Mouse (Mus musculus): Measurements from ENCODE around the gene Lgalsl.

Gene Lgalsl

DNA sequence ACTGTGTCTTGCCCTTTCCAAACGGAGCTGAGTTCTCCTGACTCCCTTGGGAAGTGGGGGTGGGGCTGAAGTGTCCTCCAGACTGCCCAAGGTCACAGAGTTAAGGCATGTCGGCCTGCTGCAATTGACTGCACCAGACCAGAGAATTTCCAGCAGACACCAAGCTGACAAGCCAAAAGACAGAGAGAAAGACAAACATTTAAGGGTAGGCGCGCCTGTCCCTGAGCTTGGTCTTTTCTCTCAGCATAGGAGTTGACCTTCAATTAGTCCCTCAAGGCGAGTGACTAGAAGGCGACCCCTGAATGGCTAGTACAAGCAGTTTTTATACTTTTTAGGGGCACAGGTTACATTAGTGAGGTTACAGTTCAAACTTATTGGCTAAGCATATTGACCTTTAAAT, 46.1 kb downstream of the Lgalsl start:
- DNase-seq (ENCODE audit: low read depth, low spot score) = no peak

DNA sequence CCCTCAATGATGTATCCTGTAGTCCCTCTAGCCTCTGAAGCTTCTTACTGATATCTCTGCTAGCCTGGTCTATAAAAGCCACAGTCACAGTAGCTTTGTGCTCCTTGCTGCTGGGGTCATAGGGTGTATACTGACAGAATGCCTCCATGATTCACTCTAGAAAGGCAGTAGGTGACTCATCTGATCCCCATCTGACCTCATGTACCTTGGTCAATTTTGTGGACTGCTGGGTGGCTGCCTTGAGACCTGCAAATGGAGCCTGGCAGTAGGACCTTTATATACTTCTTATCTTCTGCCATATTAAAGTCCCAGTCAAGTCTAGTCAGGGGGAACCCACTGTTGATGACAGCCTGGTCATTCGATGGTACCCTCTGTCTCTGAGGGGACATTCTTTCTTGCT, 47.4 kb downstream of the Lgalsl start:
- DNase-seq (ENCODE audit: low read depth, low spot score) = no peak

DNA sequence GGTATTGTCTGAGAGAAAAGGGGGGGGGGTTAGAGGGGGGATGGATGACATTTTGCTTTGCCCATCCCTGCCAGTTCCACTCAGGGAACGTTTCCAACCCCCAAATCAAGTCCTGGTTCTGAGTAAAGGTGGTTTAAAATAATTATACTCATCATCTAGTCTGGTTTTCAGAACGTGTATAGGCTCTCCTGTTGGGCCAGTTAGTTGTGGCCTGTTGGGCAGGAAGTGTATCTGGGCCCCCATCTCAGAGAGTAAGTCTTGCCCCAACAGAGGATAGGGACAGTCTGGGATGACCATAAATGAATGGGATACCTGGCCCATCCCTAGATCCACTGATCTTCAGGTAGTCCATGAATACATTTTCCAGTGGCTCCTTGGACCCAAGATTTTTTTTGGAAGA, 48.2 kb downstream of the Lgalsl start:
- no peak for DNase-seq (ENCODE audit: low read depth, low spot score)

DNA sequence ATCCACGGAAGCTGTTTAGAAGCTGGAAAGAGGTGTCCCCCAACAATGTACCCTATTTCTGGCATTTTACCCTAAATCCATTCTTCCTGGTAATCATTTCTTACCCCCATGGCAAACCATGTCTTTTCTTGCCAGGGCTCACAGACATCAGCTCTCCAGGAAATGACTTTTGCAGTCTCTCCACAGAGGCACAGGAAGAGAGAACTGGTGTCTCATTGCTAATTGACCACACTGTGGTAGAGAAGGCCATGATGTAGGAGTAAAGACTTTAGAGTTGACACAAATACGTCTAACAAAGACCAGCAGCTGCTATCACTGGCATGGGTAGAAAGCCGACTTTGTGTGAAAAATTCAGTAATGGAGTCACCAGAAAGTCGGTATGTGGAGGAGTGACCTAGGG, 50.5 kb downstream of the Lgalsl start:
- no peak for DNase-seq (ENCODE audit: low read depth, low spot score)

DNA sequence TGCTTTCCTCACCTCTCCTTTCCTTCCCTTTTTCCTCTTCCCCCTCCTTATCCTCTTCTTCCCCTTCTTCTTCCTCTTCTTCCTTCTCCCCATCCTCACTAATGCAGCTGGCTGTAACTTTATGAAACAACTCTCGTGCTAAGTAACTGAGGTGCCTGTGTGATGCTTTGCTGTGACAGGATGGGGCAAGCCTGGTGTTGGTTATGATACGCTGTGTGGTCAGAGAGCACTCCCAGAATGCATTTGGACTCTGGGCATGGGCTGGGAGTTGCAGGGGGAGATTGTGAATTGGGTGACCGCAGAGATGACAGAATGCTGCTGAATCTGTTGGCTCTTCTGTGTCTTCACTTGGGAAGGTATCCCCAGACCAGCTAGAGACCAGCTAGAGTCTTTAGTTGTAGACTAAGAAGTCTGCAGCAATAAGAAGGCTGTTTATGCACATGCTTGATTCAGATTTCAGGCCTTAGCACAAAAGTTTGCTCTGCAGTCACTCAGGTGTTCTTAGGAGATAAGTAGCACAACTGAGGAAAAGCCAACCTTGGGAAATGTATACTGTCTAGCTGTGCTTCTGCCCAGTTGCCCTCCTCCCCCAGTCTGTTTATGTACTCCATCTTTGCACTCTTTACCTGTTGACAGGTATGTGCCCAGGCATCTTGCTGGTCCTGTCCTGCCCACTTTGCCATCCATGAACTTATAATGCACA, 51.8 kb downstream of the Lgalsl start:
- DNase-seq (ENCODE audit: low read depth, low spot score) = no peak

DNA sequence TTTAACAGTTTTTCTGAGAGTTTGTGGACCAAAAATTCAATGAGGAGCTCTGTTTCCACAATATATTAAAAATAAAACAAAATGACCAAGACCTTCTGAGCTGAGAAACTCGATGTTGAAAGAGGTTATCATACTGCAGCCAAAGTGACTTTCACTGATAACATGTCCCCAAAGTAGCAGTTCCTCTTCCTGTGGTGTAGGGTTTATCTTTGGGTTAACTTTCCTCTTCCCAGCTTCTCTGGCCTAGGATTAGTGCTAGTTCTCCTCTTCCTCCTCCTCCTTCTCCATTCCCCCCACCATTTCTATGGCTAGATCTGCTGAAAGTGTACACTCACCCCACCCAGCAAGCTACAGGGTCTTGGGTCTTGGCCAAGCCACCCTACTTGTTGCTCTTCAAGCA, 52.6 kb downstream of the Lgalsl start:
- DNase-seq (ENCODE audit: low read depth, low spot score) = no peak

DNA sequence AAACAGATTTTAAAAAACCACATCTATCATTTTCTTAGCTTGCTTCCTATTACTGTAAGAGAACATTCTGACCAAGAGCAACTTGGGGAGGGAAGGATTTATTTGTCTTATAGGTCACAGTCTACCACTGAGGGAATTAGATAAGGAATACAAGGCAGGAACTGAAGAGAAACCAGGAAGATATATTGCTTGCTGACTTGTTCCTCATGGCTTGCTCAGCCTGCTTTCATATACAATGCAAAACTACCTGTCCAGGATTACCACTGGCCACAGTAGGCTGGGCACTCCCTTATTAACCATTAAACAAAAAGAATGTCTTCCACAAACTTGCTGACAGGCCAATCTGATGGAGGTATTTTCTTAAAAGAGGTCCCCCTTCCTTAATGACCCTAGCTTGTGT, 54.2 kb downstream of the Lgalsl start:
- no peak for DNase-seq (ENCODE audit: low read depth, low spot score)

Data from forelimb bud, embryonic 11.5 days (tissue).